Mouse (Mus musculus): ENCODE data around the gene Galnt10. TPM values are rescaled to one million over a fixed set of nuclear protein-coding genes. Genes with fewer than 3 reads are reported as not detected.

Galnt10 gene
- polyA plus RNA-seq, 1 experiment = 11.2 TPM

GRCm38 (mm10) chr11:57790866-57791535, 145.8 kb downstream of the Galnt10 start:
- Histone ChIP-seq H3K27ac (ENCODE audit: insufficient read depth, low read length) (no peak overlapping the region), H3K27me3 (ENCODE audit: control insufficient read depth, insufficient read depth, low read length) (no peaks in the 10 kb centered on the region; the same call in 1 of the 2 replicates), H3K4me3 (replicated peaks; ENCODE audit: insufficient read depth, low read depth, low read length) (no peak overlapping the region), H3K4me1 (ENCODE audit: control insufficient read depth, insufficient read depth, low read length) (peaks cover 6% of the 10 kb centered on the region)
- DNase-seq = no peak
- TF ChIP-seq POLR2A (IDR thresholded peaks at IDR 0.05; ENCODE audit: borderline replicate concordance, insufficient read depth, low read length) = no peak
- no peak for TF ChIP-seq CTCF (IDR thresholded peaks at IDR 0.05; ENCODE audit: borderline replicate concordance, insufficient read depth, low read depth, low read length)
- 29% methylated on average over 21 of the region's 21 CpGs for WGBS

GRCm38 (mm10) chr11:57795086-57795485, 149.8 kb downstream of the Galnt10 start:
- 61% methylated on average over 6 of the region's 6 CpGs for WGBS
- DNase-seq = no peak
- no peak overlapping the region for H3K4me3 ChIP-seq (replicated peaks; ENCODE audit: insufficient read depth, low read depth, low read length)
- no peaks in the 10 kb centered on the region; the same call in 1 of the 2 replicates for H3K27me3 ChIP-seq (ENCODE audit: control insufficient read depth, insufficient read depth, low read length)
- TF ChIP-seq CTCF (IDR thresholded peaks at IDR 0.05; ENCODE audit: borderline replicate concordance, insufficient read depth, low read depth, low read length) (no peak), POLR2A (IDR thresholded peaks at IDR 0.05; ENCODE audit: borderline replicate concordance, insufficient read depth, low read length) (no peak)
- H3K27ac ChIP-seq (ENCODE audit: insufficient read depth, low read length) = no peak overlapping the region
- H3K4me1 ChIP-seq (ENCODE audit: control insufficient read depth, insufficient read depth, low read length) = no peaks in the 10 kb centered on the region; the same call in 1 of the 2 replicates

GRCm38 (mm10) chr11:57797828-57798227, 152.6 kb downstream of the Galnt10 start:
- 61% methylated on average over 9 of the region's 9 CpGs for WGBS
- TF ChIP-seq POLR2A (IDR thresholded peaks at IDR 0.05; ENCODE audit: borderline replicate concordance, insufficient read depth, low read length) = no peak
- no peak for TF ChIP-seq CTCF (IDR thresholded peaks at IDR 0.05; ENCODE audit: borderline replicate concordance, insufficient read depth, low read depth, low read length)
- Histone ChIP-seq H3K27me3 (ENCODE audit: control insufficient read depth, insufficient read depth, low read length) (no peaks in the 10 kb centered on the region), H3K27ac (ENCODE audit: insufficient read depth, low read length) (no peak overlapping the region), H3K4me3 (replicated peaks; ENCODE audit: insufficient read depth, low read depth, low read length) (no peak overlapping the region), H3K4me1 (ENCODE audit: control insufficient read depth, insufficient read depth, low read length) (peaks cover 3% of the 10 kb centered on the region)
- no peak for DNase-seq

- H3K27me3 ChIP-seq (ENCODE audit: control insufficient read depth, insufficient read depth, low read length) = no peaks in the 10 kb centered on the region
- DNase-seq = no peak
- 92% methylated on average over 10 of the region's 10 CpGs for WGBS
- no peak overlapping the region for H3K27ac ChIP-seq (ENCODE audit: insufficient read depth, low read length)
- no peak overlapping the region for H3K4me3 ChIP-seq (replicated peaks; ENCODE audit: insufficient read depth, low read depth, low read length)
- peaks cover 3% of the 10 kb centered on the region for H3K4me1 ChIP-seq (ENCODE audit: control insufficient read depth, insufficient read depth, low read length)
- TF ChIP-seq CTCF (IDR thresholded peaks at IDR 0.05; ENCODE audit: borderline replicate concordance, insufficient read depth, low read depth, low read length) (no peak), POLR2A (IDR thresholded peaks at IDR 0.05; ENCODE audit: borderline replicate concordance, insufficient read depth, low read length) (no peak)
Measured at GRCm38 (mm10) chr11:57799456-57799855, 154.2 kb downstream of the Galnt10 start.

- Histone ChIP-seq H3K27me3 (ENCODE audit: control insufficient read depth, insufficient read depth, low read length) (no peaks in the 10 kb centered on the region), H3K4me3 (replicated peaks; ENCODE audit: insufficient read depth, low read depth, low read length) (peak overlapping the region; percentile 94), H3K4me1 (ENCODE audit: control insufficient read depth, insufficient read depth, low read length) (peaks cover 3% of the 10 kb centered on the region), H3K27ac (ENCODE audit: insufficient read depth, low read length) (no peak overlapping the region)
- TF ChIP-seq CTCF (IDR thresholded peaks at IDR 0.05; ENCODE audit: borderline replicate concordance, insufficient read depth, low read depth, low read length) = no peak
- TF ChIP-seq POLR2A (IDR thresholded peaks at IDR 0.05; ENCODE audit: borderline replicate concordance, insufficient read depth, low read length) = no peak
- WGBS = 18% methylated on average over 22 of the region's 22 CpGs
- no peak for DNase-seq
Measured at GRCm38 (mm10) chr11:57800266-57800951, 155.2 kb downstream of the Galnt10 start.

- Histone ChIP-seq H3K4me3 (replicated peaks; ENCODE audit: insufficient read depth, low read depth, low read length) (peak within 1 kb of the TSS; percentile 94), H3K4me1 (ENCODE audit: control insufficient read depth, insufficient read depth, low read length) (peaks cover 3% of the 10 kb centered on the region), H3K27me3 (ENCODE audit: control insufficient read depth, insufficient read depth, low read length) (no peaks in the 10 kb centered on the region), H3K27ac (ENCODE audit: insufficient read depth, low read length) (0 out of 2 replicates have a peak within 1 kb of the TSS, but pooled peaks have one; percentile 6)
- peak; percentile 98 for DNase-seq
- WGBS = under 1% methylated on average over 59 of the region's 66 CpGs
- TF ChIP-seq CTCF (IDR thresholded peaks at IDR 0.05; ENCODE audit: borderline replicate concordance, insufficient read depth, low read depth, low read length) (no peak), POLR2A (IDR thresholded peaks at IDR 0.05; ENCODE audit: borderline replicate concordance, insufficient read depth, low read length) (peak; percentile 60; the same call in 1 of the 2 replicates)
Measured at GRCm38 (mm10) chr11:57800971-57801765, 155.9 kb downstream of the Galnt10 start, which contains the start of gene Sap30l. Gene Sap30l, plus strand, starts transcription at chr11:57801637.

- peak; percentile 54 to 65 for DNase-seq
- H3K4me1 ChIP-seq (ENCODE audit: control insufficient read depth, insufficient read depth, low read length) = peaks cover 3% of the 10 kb centered on the region
- no peak overlapping the region for H3K27ac ChIP-seq (ENCODE audit: insufficient read depth, low read length)
- peak overlapping the region; percentile 61 for H3K4me3 ChIP-seq (replicated peaks; ENCODE audit: insufficient read depth, low read depth, low read length)
- under 1% methylated on average over 84 of the region's 85 CpGs for WGBS
- H3K27me3 ChIP-seq (ENCODE audit: control insufficient read depth, insufficient read depth, low read length) = no peaks in the 10 kb centered on the region
- TF ChIP-seq POLR2A (IDR thresholded peaks at IDR 0.05; ENCODE audit: borderline replicate concordance, insufficient read depth, low read length) (no peak), CTCF (IDR thresholded peaks at IDR 0.05; ENCODE audit: borderline replicate concordance, insufficient read depth, low read depth, low read length) (no peak)
Measured at GRCm38 (mm10) chr11:57801766-57802510, 156.7 kb downstream of the Galnt10 start.

Data from cerebellum, adult 2 months (tissue).